Mouse (Mus musculus): Measurements from ENCODE around the gene Nck2. TPM values are rescaled to one million over a fixed set of nuclear protein-coding genes. Genes with fewer than 3 reads are reported as not detected.
A peak's percentile ranks its signal among the peaks of the same experiment; 100 is the strongest.

The Nck2 gene
- polyA plus RNA-seq, 1 experiment from 2014 or later: 47.0 TPM

DNA sequence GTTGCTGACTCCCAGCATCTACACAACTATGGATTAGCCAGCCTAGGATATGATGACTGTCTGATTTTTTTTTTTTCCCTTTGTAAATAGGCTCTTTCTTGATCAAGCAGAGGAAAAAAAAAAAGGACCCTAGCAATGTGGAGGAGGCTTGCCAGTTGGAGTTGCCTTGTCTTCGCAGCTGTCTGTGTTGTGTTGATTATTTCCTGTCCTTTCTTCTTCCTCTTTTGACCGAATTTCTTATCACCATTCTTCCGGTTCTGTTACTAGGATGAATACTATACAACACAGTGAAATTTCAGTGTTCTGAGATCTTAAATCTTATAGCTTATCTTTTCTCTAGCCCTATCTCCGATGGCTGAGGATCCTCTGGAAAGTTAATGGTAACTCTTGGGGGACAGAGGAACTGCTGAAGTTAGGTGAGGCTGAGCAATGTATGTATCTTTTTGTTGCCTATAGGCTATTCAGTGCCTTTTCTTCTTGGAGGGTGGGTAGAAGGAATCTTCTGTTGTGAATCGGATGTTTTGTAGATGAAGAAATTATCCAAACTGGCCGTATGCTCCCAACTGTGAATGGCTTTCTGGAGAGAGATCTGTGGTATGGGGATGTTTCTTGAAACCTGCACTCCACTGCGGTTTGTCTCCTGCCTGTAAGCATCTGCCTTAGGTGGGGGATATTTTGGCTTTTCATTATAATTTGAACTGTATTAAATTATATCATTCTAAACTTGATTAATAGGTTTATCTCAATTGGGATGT, 12.8 kb downstream of the Nck2 start:
- no peak for ATAC-seq (ENCODE audit: insufficient number of reproducible peaks, insufficient read depth, low FRiP score, low TSS enrichment, low read depth)
- peaks cover 6% of the 10 kb centered on the region; the same call in 1 of the 2 replicates for H3K36me3 ChIP-seq

DNA sequence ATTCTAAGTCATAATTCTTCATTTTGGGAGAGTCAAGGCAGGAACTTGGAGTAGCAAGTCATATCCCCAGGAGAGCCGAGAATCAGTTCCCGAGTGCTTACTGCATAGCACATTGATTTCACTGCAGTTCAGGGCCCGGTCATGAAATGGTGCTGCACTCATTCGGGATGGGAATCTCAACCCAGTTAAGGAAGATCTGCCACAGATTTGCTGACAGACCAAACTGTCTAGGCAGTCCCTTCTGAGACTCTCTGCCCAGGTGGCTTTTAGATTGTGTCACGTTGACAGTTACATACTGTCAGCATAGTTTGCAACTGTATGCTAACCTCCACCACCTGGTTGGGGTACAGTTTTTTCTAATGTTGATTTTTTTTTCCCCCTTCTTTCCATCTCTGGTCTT, 16.1 kb downstream of the Nck2 start:
- H3K27me3 ChIP-seq: no peaks in the 10 kb centered on the region
- no peak overlapping the region for H3K4me3 ChIP-seq
- no peak for ATAC-seq (ENCODE audit: insufficient number of reproducible peaks, insufficient read depth, low FRiP score, low TSS enrichment, low read depth)
- H3K27ac ChIP-seq: no peak overlapping the region
- peaks cover 52% of the 10 kb centered on the region for H3K4me1 ChIP-seq
- peaks cover 6% of the 10 kb centered on the region; the same call in 1 of the 2 replicates for H3K36me3 ChIP-seq
- H3K4me2 ChIP-seq: no peak overlapping the region
- no peak overlapping the region for H3K9ac ChIP-seq
- H3K9me3 ChIP-seq: no peaks in the 10 kb centered on the region
- 94% methylated on average over 5 of the region's 5 CpGs for WGBS

More for the DNA sequence above, 12.8 kb downstream of the Nck2 start:
- Histone ChIP-seq H3K9ac (no peak overlapping the region), H3K4me3 (no peak overlapping the region), H3K27ac (no peak overlapping the region), H3K4me1 (peaks cover 50% of the 10 kb centered on the region), H3K27me3 (no peaks in the 10 kb centered on the region), H3K9me3 (no peaks in the 10 kb centered on the region), H3K4me2 (no peak overlapping the region)
- WGBS: 82% methylated on average over 7 of the region's 7 CpGs

DNA sequence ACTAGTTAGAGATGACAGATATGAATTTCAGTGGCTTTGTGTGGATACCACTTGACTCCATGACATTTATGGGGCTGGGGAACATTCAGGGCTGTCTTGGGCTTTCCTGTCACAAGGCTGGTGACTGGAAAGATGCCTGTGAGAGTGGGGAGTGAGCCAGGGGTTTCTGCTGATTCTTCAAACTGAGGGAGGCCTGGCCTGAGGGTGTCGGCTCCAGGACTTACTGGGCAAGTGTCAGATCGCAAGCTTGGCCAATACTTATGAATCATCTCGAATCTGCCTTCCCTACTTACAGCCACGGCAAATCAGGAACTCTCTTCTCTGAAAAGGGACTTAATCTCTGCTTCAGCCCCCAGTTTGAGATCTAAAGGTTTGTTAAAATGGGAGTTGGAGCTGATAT, 18.3 kb downstream of the Nck2 start:
- Histone ChIP-seq H3K27ac (no peak overlapping the region), H3K36me3 (peaks cover 6% of the 10 kb centered on the region; the same call in 1 of the 2 replicates), H3K4me3 (no peak overlapping the region), H3K9me3 (no peaks in the 10 kb centered on the region), H3K27me3 (no peaks in the 10 kb centered on the region), H3K9ac (no peak overlapping the region), H3K4me1 (peaks cover 64% of the 10 kb centered on the region), H3K4me2 (no peak overlapping the region)
- ATAC-seq (ENCODE audit: insufficient number of reproducible peaks, insufficient read depth, low FRiP score, low TSS enrichment, low read depth): no peak
- 56% methylated on average over 4 of the region's 4 CpGs for WGBS

DNA sequence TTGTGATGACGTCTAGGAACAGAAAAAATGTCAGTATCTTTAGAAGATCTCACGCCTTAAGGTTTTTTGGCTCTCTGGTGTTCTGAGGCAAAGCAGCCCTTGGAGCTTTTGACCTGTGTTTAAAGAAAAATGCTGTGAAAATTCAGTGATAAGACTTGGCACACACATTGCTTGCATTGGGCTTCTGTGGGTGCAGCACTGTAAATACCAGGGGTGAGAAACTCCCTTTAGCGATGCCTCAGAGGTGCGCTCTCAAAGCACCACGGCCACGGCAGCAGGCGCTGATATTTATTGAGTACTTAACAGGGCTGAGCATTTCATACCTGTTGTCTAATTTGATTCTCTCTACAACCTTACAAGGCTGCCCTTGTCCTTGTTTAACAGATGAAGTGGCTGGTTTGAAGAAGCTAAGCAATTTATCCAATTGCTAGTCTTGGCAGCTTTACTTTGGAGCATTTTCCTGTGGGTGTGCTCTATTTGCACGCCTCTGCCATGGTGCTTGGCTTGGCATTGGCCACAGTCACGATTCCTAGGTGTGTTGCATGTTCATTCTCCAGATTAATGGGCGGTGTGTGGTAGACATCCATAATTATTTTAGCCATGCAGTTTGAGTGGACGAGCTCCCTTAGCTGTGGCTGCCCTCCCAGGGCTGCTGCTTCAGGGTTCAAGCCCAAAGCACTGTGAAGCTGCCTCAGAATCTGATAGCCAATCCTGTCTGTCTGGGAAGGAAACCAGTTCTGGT, 19.7 kb downstream of the Nck2 start:
- no peak overlapping the region for H3K27ac ChIP-seq
- H3K36me3 ChIP-seq: peaks cover 6% of the 10 kb centered on the region; the same call in 1 of the 2 replicates
- no peaks in the 10 kb centered on the region for H3K27me3 ChIP-seq
- no peak overlapping the region for H3K4me2 ChIP-seq
- H3K9ac ChIP-seq: no peak overlapping the region
- H3K4me1 ChIP-seq: peaks cover 68% of the 10 kb centered on the region
- 80% methylated on average over 11 of the region's 11 CpGs for WGBS
- no peak overlapping the region for H3K4me3 ChIP-seq
- no peak for ATAC-seq (ENCODE audit: insufficient number of reproducible peaks, insufficient read depth, low FRiP score, low TSS enrichment, low read depth)
- H3K9me3 ChIP-seq: no peaks in the 10 kb centered on the region

DNA sequence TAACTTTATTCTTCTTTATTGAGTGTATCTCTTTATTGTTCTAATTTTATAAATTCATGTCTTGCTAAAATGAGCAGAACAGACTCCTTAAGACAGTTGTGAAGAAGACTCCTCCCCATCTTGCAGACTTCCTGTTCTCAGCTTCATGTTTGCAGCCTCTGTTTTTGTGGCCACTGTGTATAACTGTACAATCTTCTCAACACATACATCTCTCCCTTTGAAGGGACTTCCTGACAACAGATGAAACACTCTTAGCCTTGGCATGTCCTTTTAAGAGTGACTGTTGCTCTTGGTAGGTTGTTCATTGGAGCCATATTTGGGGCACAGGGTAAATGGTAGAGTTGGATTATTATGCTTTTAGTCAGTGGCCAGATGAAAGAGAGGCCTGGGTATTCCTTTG, 20.6 kb downstream of the Nck2 start:
- no peak overlapping the region for H3K4me3 ChIP-seq
- H3K4me2 ChIP-seq: no peak overlapping the region
- no peaks in the 10 kb centered on the region for H3K9me3 ChIP-seq
- peaks cover 6% of the 10 kb centered on the region; the same call in 1 of the 2 replicates for H3K36me3 ChIP-seq
- H3K9ac ChIP-seq: no peak overlapping the region
- no peak overlapping the region for H3K27ac ChIP-seq
- ATAC-seq (ENCODE audit: insufficient number of reproducible peaks, insufficient read depth, low FRiP score, low TSS enrichment, low read depth): no peak
- H3K4me1 ChIP-seq: peaks cover 76% of the 10 kb centered on the region
- H3K27me3 ChIP-seq: no peaks in the 10 kb centered on the region

DNA sequence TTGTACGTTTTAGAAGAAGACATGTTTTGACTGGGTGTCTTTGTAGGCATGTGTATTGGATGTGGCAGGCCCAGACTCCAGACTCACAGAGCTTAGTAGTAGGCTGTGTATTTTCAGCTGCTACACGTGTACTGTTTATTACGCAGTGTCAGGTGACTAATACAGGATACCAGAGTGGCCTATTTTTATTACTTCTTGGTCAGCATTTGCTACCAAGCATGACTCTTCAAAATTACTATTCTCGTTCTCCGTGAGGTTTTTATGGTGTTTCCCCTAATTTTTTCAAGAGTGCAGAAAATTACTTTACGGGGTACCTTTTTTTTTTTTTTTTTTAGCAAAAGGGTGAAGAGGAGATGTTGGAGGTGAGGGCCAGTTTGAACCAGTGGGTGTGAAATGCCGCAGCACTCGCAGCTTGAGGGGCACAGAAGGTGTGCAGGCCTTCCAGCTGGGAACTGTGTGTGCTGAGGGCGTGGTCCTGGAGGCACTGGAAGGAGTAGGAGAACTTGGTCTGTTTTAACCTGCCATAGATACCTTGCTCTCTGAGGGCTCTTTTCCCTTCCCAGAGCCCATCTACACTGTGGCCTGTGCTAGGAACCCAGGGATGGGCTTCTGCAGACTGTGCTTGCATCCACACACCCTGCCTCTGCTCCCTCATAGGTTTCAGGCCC, 21.7 kb downstream of the Nck2 start:
- Histone ChIP-seq H3K4me3 (no peak overlapping the region), H3K36me3 (peaks cover 6% of the 10 kb centered on the region; the same call in 1 of the 2 replicates), H3K4me2 (no peak overlapping the region), H3K9me3 (no peaks in the 10 kb centered on the region), H3K9ac (no peak overlapping the region), H3K4me1 (peaks cover 83% of the 10 kb centered on the region), H3K27ac (no peak overlapping the region), H3K27me3 (no peaks in the 10 kb centered on the region)
- WGBS: 84% methylated on average over 9 of the region's 9 CpGs
- ATAC-seq (ENCODE audit: insufficient number of reproducible peaks, insufficient read depth, low FRiP score, low TSS enrichment, low read depth): no peak

DNA sequence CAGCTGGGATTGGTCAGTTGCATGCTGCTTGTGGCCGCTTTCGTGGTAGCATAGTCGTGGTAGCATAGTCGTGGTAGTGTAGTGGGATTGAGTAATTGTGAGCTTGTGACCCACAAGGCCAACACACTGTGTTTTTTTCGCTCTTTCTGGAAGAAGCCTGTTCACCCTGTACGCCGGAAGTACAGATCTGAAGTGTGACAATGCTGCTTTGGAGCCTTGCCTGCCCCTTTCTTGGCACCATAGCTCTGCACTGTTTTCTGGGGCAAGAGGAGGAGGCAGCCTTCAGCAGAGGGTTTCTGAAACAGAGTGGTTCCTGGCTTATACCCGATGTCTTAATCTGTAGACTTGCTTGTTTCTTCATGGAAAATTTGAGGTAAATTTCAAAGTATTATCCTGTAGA, 23.3 kb downstream of the Nck2 start:
- H3K27ac ChIP-seq: peak overlapping the region; percentile 8; the same call in 1 of the 2 replicates
- H3K9me3 ChIP-seq: no peaks in the 10 kb centered on the region
- no peak for ATAC-seq (ENCODE audit: insufficient number of reproducible peaks, insufficient read depth, low FRiP score, low TSS enrichment, low read depth)
- no peak overlapping the region for H3K4me3 ChIP-seq
- H3K27me3 ChIP-seq: no peaks in the 10 kb centered on the region
- no peaks in the 10 kb centered on the region for H3K36me3 ChIP-seq
- H3K4me1 ChIP-seq: peaks cover 89% of the 10 kb centered on the region
- no peak overlapping the region for H3K4me2 ChIP-seq
- 88% methylated on average over 8 of the region's 8 CpGs for WGBS
- H3K9ac ChIP-seq: no peak overlapping the region

DNA sequence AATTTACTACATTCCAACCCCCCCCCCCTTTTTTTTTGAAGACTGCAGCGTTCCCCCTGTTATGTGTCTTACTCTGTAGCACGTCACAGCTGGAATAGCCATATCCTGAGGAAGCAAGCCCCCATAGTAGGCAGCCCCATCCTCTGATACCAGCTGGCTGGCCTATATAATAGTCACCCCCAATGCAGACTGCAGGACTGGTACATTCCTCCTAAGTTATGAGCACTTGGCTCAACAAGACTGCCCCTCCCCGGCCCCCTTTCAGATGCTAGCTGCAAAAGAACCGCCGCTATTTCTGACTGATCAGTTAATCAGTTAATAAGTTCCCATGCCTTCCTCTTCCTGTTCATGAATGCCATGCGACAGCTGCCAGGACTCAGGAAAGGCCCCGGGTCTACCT, 23.8 kb downstream of the Nck2 start:
- no peaks in the 10 kb centered on the region for H3K36me3 ChIP-seq
- H3K27me3 ChIP-seq: no peaks in the 10 kb centered on the region
- no peak overlapping the region for H3K4me3 ChIP-seq
- H3K4me2 ChIP-seq: no peak overlapping the region
- H3K4me1 ChIP-seq: peaks cover 83% of the 10 kb centered on the region
- H3K9me3 ChIP-seq: no peaks in the 10 kb centered on the region
- peak overlapping the region; percentile 51; the same call in 1 of the 2 replicates for H3K27ac ChIP-seq
- ATAC-seq (ENCODE audit: insufficient number of reproducible peaks, insufficient read depth, low FRiP score, low TSS enrichment, low read depth): no peak
- 63% methylated on average over 7 of the region's 7 CpGs for WGBS
- H3K9ac ChIP-seq: no peak overlapping the region

DNA sequence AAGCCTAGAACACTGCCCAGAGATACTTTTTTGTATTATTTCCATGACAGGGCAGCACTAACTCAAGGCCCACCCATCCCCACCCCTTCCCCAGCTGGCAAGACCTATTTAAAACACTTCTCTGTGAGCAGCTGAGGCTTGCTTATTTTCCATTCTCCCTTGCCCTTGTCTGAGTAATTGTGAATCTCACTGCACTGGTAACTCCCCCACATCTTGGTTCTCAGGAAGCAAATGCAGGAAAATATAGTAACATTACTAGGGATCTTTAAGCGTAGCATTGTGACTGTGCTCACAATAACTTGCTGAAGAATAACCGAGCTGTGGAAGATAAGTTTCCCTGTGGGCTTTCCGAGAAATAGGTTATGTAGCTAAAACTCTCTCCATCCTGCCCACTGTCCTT, 24.6 kb downstream of the Nck2 start:
- H3K9ac ChIP-seq: no peak overlapping the region
- 84% methylated on average over 3 of the region's 3 CpGs for WGBS
- no peaks in the 10 kb centered on the region for H3K27me3 ChIP-seq
- H3K4me3 ChIP-seq: no peak overlapping the region
- H3K36me3 ChIP-seq: no peaks in the 10 kb centered on the region
- no peak for ATAC-seq (ENCODE audit: insufficient number of reproducible peaks, insufficient read depth, low FRiP score, low TSS enrichment, low read depth)
- no peak overlapping the region for H3K4me2 ChIP-seq
- H3K9me3 ChIP-seq: no peaks in the 10 kb centered on the region
- no peak overlapping the region for H3K27ac ChIP-seq
- peaks cover 82% of the 10 kb centered on the region for H3K4me1 ChIP-seq

DNA sequence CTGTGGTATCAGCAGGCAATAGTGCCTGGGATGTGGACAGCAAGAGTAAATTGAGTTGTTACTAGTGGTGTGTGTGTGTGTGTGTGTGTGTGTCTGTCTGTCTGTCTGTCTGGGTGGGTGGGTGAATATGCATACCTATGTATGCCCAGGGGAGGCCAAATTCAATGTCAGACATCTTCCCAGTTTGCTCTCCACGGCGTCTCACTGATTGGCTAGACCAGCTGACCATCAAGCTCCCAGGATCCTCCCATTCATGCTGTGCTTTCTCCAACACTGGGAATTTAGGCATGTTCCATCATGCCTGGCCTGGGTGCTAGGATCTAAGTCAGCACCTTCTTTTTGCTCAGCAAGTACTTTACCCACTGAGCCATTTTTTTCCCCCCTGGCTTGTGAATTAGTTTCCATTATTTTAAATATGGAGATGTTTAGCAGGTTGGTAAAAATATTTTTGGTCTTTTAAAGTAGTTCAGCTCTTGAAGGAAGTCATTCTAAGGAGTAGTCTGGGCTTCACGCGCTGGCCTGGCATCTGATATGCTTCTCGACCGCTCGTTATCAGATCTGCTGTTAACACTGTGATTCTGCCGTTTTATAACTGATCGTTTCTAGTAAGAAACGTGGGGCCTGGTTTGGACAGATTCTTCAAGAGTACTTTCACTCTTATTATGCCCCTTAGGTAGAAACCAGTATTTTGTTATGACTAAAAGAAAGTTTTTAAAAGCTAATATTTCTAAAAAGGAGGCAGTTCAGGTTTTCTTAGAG, 26.2 kb downstream of the Nck2 start:
- WGBS: 84% methylated on average over 10 of the region's 10 CpGs
- no peak overlapping the region for H3K9ac ChIP-seq
- ATAC-seq (ENCODE audit: insufficient number of reproducible peaks, insufficient read depth, low FRiP score, low TSS enrichment, low read depth): no peak
- peaks cover 77% of the 10 kb centered on the region for H3K4me1 ChIP-seq
- H3K36me3 ChIP-seq: no peaks in the 10 kb centered on the region
- no peak overlapping the region for H3K4me3 ChIP-seq
- no peaks in the 10 kb centered on the region for H3K27me3 ChIP-seq
- H3K4me2 ChIP-seq: no peak overlapping the region
- no peak overlapping the region for H3K27ac ChIP-seq
- H3K9me3 ChIP-seq: no peaks in the 10 kb centered on the region

Measured in embryonic facial prominence, embryonic 13.5 days (tissue).